Mouse (Mus musculus): ENCODE data around the gene Gm16223.

Gm16223 gene

DNA sequence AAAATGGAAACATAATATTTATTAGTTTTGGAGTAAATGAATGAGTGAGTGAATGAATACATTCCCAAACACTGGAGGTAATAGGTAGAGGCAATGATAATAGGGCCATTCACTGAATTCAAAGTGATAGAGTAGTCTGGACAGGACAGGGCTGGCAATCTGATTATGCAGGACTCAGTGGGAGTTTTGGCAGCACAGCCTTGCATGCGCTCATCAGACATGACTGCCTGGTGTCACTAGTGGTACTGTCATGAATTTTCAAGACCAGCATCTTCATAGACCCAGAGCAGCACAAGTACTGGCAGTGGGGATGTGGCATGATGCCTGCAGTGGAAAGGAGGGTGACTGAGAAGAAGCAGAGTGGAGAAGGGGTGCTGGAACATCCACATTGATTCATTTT, 157.1 kb downstream of the Gm16223 start:
- DNase-seq (ENCODE audit: low read depth), result no peak

DNA sequence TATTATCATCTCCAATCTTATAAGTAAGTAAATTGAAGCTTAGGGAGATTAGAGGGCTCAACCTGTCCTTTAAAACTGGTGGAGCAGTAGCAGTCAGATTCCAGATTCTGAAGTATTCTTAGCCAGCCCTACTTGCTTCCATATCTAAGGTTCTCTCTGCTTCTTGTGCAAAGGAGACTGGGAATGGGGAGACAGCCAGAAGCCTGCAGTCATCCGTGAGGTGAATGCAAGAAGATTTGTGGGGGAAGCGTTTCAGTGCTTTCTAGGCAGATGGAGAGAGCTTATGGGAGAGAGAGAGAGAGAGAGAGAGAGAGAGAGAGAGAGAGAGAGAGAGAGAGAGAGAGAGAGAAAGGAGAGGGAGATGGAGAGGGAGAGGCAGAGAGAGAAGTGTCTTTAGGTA, 160.9 kb downstream of the Gm16223 start:
- no peak for DNase-seq (ENCODE audit: low read depth)

DNA sequence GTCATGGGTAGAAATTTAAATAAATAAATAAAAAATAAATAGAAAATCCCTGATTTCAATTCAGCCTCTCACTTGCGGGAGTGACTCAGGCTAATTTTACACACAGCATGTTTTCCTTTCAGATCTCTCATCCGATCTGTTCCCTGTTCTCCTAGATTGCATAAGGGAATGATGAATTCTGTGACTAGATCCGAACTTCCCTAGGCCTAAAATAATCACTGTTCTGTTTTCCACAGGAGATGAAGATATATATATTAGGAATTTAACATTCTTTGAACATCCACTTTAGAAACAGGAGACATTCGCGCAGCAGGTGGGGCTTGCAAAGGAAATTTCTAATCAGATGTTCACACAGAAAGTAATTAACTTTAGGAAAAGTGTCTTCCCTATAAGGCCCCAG, 171.5 kb downstream of the Gm16223 start:
- DNase-seq (ENCODE audit: low read depth), result no peak

DNA sequence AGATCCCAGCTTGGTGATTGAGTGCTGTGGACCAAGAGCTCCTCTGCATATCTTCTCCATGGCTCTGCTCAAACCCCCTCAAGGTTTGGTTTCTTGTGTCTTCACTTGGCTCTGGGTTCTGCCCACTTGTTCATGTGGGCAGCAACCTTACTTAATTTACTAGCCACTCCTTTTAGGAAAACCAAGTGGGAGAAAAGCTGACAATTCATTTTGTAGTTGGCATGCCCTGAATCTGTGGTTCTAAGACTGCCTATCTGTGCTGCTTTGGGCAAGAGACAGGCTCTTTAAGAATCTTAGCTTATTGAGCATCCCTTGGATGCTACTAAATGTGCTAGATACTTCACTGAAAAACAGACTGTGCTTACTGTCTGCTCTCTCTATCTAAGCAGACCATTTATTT, 172.0 kb downstream of the Gm16223 start:
- DNase-seq (ENCODE audit: low read depth), result no peak

DNA sequence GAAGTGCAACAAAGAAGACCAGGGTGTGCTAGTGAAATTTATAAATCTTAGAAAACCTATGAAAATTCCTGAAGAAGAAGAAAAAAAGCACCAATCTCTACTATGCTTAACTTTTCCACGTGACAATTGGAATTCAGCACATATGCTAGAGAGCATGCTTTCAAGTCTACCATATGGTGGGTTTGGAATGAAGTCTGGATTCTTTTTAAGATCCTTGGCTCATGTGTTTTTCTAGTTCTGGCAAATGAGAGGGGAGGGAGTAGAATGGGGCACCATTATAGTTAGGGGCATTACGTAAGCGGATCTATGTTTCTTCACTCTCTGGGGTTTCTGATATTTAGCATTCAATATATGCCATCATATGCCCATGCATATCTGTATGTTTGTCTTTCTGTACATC, 182.6 kb downstream of the Gm16223 start:
- DNase-seq (ENCODE audit: low read depth), result no peak
